Mouse (Mus musculus): Measurements from ENCODE around the gene Plekhg1.

GRCm38 (mm10) chr10:3978326-3978725 is 238.2 kb downstream of the Plekhg1 start:
- no peak for TF ChIP-seq USF1 (IDR thresholded peaks at IDR 0.05; ENCODE audit: low read depth, low read length)
- no peak for TF ChIP-seq MAFK (IDR thresholded peaks at IDR 0.05; ENCODE audit: insufficient replicate concordance, low read length)
- no peak for TF ChIP-seq UBTF (IDR thresholded peaks at IDR 0.05; ENCODE audit: low read depth, low read length)
- TF ChIP-seq KAT2A (IDR thresholded peaks at IDR 0.05; ENCODE audit: insufficient replicate concordance, low read length): no peak
- TF ChIP-seq POLR2A (IDR thresholded peaks at IDR 0.05; ENCODE audit: low read depth, low read length): no peak
- no peak for TF ChIP-seq EP300 (IDR thresholded peaks at IDR 0.05; ENCODE audit: low read length)
- no peak for TF ChIP-seq CTCF (conservative IDR thresholded peaks at IDR 0.05 in 1 of 2, IDR thresholded peaks at IDR 0.05 in 1 of 2; ENCODE audit: low read depth in 2 of 2, low read length in 2 of 2)
- TF ChIP-seq TBP (conservative IDR thresholded peaks at IDR 0.05; ENCODE audit: low read depth, low read length): no peak
